Mouse (Mus musculus): ENCODE data around the gene Bscl2. TPM values are rescaled to one million over a fixed set of nuclear protein-coding genes. Genes with fewer than 3 reads are reported as not detected.

Bscl2 gene
- 85.2 TPM for polyA plus RNA-seq (2017; shearing (Covaris generic))

GRCm38 (mm10) chr19:8837251-8837791, at the start of gene Bscl2:
TSS of gene Bscl2 (plus strand) at chr19:8837467.

GRCm38 (mm10) chr19:8798264-8798946, 38.9 kb upstream of the Bscl2 start, which contains the start of gene Polr2g:
TSS of gene Polr2g (minus strand) at chr19:8798577.

GRCm38 (mm10) chr19:8802130-8802821, 35.0 kb upstream of the Bscl2 start, which contains the start of gene Zbtb3:
TSS of gene Zbtb3 (plus strand) at chr19:8802555.

GRCm38 (mm10) chr19:8818801-8819595, 18.3 kb upstream of the Bscl2 start, which contains the start of gene Ttc9c:
TSS of gene Ttc9c (minus strand) at chr19:8819333.

GRCm38 (mm10) chr19:8819596-8820423, 17.5 kb upstream of the Bscl2 start, which contains the start of gene Hnrnpul2:
TSS of gene Hnrnpul2 (plus strand) at chr19:8820010.

GRCm38 (mm10) chr19:8829660-8830059, 7.6 kb upstream of the Bscl2 start, which contains the start of gene AC129217.1:
TSS of gene AC129217.1 (plus strand) at chr19:8829773.

GRCm38 (mm10) chr19:8839103-8839907, 2.0 kb downstream of the Bscl2 start, which contains the start of gene Gng3:
TSS of gene Gng3 (minus strand) at chr19:8839194.

GRCm38 (mm10) chr19:8850402-8850901, 13.2 kb downstream of the Bscl2 start, which contains the start of gene Lrrn4cl:
TSS of gene Lrrn4cl (plus strand) at chr19:8850768.

GRCm38 (mm10) chr19:8871267-8872186, 34.3 kb downstream of the Bscl2 start, which contains the start of gene Ubxn1:
TSS of gene Ubxn1 (plus strand) at chr19:8871496.

GRCm38 (mm10) chr19:8880311-8881033, 43.2 kb downstream of the Bscl2 start, which contains the start of gene Uqcc3:
TSS of gene Uqcc3 (minus strand) at chr19:8880923.

GRCm38 (mm10) chr19:8883616-8884015, 46.3 kb downstream of the Bscl2 start, which contains the start of the genes Lbhd1 and Gm49403:
TSS of gene Lbhd1 (plus strand) at chr19:8883732.
TSS of gene Gm49403 (plus strand) at chr19:8883930.

GRCm38 (mm10) chr19:8888511-8889385, 51.5 kb downstream of the Bscl2 start, which contains the start of the genes 1810009A15Rik and Gm49416:
TSS of gene 1810009A15Rik (plus strand) at chr19:8888853.
TSS of gene Gm49416 (plus strand) at chr19:8888926.

GRCm38 (mm10) chr19:8892829-8893766, 55.8 kb downstream of the Bscl2 start, which contains the start of gene Ints5:
TSS of gene Ints5 (plus strand) at chr19:8893005.

GRCm38 (mm10) chr19:8897865-8898495, 60.7 kb downstream of the Bscl2 start, which contains the start of gene Ganab:
TSS of gene Ganab (plus strand) at chr19:8898071.

